Mouse (Mus musculus) olfactory bulb, adult 2 months (tissue): ENCODE results near the gene Serpinb8.

ENCODE experiments used
- CTCF ChIP-seq: fragments of 200-500 bp; IDR thresholded peaks from 2 replicates; pipeline ENCODE4 v1.5.1; 2012; ENCODE audit warnings: low read depth, mild to moderate bottlenecking, low read length, moderate library complexity; ENCODE audit not compliant: insufficient read depth
- POLR2A ChIP-seq: fragments of 200-500 bp; IDR thresholded peaks from 2 replicates; pipeline ENCODE4 v1.6.1; 2012; ENCODE audit warnings: mild to moderate bottlenecking, low read depth, low read length, moderate library complexity; ENCODE audit not compliant: insufficient read depth

GRCm38 (mm10) chr1:107565644-107566043 is 24.2 kb upstream of the Serpinb8 start:
- TF ChIP-seq CTCF (no peak), POLR2A (no peak)
